Mouse (Mus musculus) urinary bladder, postnatal 10 days (tissue): ENCODE measurements around the gene Uimc1.

ENCODE experiments used
- DNase-seq: peaks from one replicate; pipeline ENCODE4 v3.0.0; 2022; ENCODE audit warnings: low spot score

Gene Uimc1

DNA sequence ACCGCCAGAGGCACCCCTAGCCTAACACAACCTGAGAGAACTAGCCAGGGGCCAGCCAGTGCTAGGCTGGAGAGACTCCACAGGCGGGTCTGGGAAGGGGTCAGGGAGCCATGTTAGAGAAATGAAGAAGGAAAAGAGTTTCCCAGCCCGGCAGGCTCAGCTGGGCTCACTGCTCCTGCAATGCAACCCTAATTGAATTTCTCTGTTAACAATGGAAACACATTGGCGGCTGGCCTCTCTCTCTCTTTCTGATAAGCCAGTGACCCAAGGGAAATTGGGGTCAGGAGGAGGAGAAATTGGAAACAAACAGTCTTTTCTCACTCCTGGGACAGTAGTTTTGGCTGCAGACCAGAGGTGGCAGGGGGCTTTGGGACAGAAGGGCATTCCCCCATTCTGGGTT, 105.5 kb downstream of the Uimc1 start:
- DNase-seq = no peak

DNA sequence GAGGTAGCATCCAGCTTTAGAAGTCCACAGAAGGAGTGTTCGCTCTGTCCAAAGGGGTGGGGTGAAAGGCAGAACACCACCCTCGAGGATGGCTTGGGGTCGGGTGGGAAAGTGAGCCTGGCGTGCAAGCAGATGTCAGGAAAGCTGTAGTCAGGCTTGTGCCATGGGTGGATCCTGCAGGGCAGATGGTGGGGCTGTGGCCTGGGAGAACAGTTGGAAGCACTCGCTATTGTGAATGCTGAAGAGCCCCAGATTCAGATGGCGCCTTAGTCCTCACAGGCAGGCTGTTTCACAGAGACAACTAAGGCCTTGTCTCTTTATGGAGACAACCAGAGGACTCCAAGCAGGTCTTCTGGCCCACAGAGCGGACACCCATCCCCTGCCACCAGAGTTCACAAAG, 107.9 kb downstream of the Uimc1 start:
- no peak for DNase-seq

- no peak for DNase-seq
Measured at GRCm38 (mm10) chr13:54988181-54988760, 111.8 kb downstream of the Uimc1 start.

DNA sequence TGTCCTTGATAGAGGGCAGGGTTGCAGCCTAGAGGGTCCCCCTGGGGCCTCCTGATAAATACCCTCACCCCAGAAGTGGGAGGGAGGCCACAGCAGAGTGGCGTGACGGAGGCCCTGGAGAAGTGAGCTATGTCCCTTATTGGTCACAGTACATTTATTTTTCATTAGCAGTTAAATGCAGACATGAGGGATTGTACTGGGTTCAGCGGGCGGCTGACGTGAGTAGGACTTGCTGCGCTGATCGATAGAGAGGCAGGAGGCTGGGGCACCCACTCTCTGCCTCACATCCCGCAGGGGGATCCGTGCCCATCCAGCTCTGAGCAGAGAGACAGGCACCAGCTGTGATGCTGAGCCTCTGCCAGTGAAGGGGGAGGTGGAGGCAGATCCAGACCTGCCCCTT, 112.7 kb downstream of the Uimc1 start:
- no peak for DNase-seq

- no peak for DNase-seq
Measured at GRCm38 (mm10) chr13:54983614-54984013, 116.5 kb downstream of the Uimc1 start.

DNA sequence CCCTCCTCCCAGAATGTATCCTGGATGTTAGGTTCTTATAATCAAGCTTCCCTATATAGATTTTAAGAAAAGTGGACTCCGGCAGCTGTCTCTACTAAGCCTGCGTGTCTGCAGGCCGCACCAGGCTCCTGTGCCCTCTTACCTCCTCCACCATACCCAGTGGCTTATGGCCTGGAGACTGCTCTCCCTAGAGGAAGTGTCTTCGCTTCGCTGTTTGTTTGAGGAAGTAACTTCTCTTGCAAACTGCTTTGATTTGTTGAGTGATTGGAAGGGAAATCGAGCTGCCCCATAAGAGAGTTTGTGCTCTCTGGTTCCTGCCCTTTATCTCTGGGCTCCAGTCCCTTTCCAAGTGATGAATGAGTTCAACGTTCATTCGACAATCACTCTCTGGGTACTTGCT, 117.1 kb downstream of the Uimc1 start:
- DNase-seq = no peak

DNA sequence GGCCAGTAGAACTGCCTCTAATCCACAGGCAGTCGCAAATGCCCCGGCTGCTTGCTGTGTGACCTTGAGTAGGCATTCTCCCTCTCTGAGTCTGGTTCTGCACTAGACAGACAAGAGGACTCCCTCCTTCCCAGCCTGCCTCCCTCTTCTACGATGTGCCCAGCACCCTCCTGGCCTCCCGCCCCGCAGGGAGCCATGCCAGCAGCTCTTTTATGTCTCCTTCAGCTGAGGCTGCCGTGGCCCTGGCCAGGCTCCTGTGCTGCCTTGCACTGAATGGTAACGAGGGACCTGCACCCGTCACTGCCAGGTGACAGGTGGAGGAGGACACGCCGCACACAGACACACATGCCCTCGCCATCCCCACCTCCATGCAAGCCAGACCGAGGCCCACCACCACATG, 119.1 kb downstream of the Uimc1 start:
- DNase-seq = no peak

DNA sequence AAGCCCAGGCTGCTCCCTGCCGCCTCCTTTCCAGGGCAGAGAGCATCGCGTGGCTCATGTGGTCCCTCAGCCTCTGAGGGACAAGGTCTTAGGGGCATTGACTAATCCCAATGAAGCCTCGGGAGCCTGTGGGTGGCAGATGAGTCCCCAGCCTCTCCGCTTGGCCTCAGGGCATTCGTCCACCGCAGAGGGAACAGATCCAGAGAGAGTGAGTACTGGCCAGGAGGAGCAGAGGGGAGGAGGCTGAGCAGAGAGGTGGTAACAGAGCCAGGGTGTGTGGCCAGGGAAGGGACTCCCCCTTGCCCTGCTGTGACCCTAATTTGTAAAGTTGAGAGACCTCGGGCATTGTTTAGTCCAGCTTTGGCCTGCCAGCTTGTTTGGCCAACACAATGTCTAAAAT, 121.3 kb downstream of the Uimc1 start:
- no peak for DNase-seq
